22 mouse cellular contexts compared by ENCODE assay signal in the genomic region with DNA sequence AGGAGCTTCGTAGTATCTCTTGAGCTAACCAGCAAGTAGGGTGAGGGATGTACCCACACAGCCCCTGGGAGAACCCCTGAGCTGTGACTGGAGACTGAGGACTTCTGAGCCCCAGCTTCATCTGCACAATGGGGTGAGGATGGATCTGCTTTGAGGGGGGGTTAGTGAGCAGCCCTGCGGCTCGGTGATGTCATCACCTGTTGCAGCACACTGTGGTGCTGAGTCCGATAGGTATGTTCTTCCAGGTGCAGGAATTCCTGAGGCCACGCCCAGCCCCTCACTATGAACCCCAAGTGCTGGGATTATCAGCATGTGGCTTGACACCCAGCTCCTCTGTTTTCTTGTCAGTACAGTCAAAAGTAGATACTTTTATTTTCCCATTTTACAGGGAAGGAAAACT. TPM values are rescaled to one million over a fixed set of nuclear protein-coding genes. Genes with fewer than 3 reads are reported as not detected.
DNase-seq lines count a peak whose midpoint lies in the region; ATAC-seq and TF ChIP-seq lines count a peak whose summit lies in the region.
"Had no signal": no experiment of that assay in that cellular context is flagged by ENCODE, and none has a peak within 500 bp of the region (broad histone marks: within the 10 kb centered on the region; RNA-seq: fewer than 3 reads in every experiment).

No protein-coding gene starts in this region.

- peak overlapping the region; percentile 91 for H3K27ac ChIP-seq in forebrain, embryonic 12.5 days
- no peak overlapping the region for H3K27ac ChIP-seq in forebrain, postnatal 0 days (ENCODE audit: low read depth, low read length)
- peak overlapping the region; percentile 92 for H3K27ac ChIP-seq in hindbrain, embryonic 12.5 days
- no peak overlapping the region for H3K27ac ChIP-seq in hindbrain, embryonic 16.5 days (ENCODE audit: low read depth, low read length)
- H3K27ac ChIP-seq in hindbrain, embryonic 13.5 days: peak overlapping the region; percentile 92
- H3K27ac ChIP-seq in hindbrain, postnatal 0 days: 0 out of 2 replicates have a peak overlapping the region, but pooled peaks have one; percentile 54
- H3K27ac ChIP-seq: embryonic facial prominence, embryonic 12.5 days; heart, adult 2 months; intestine, embryonic 15.5 days; liver, embryonic 12.5 days; stomach, postnatal 0 days had no signal

- no peak for TF ChIP-seq CTCF in forebrain, postnatal 0 days (IDR thresholded peaks at IDR 0.05; ENCODE audit: low read depth)
- TF ChIP-seq CTCF in hindbrain, postnatal 0 days (IDR thresholded peaks at IDR 0.05; ENCODE audit: low read depth): no peak

- no peaks in the 10 kb centered on the region for H3K9me3 ChIP-seq in forebrain, embryonic 12.5 days
- H3K9me3 ChIP-seq in forebrain, postnatal 0 days (ENCODE audit: low read length): no peaks in the 10 kb centered on the region
- no peaks in the 10 kb centered on the region for H3K9me3 ChIP-seq in hindbrain, embryonic 12.5 days (replicated peaks)
- no peaks in the 10 kb centered on the region for H3K9me3 ChIP-seq in hindbrain, embryonic 16.5 days (ENCODE audit: control insufficient read depth, low read length)
- H3K9me3 ChIP-seq in hindbrain, embryonic 13.5 days: no peaks in the 10 kb centered on the region
- H3K9me3 ChIP-seq in hindbrain, postnatal 0 days (ENCODE audit: low read length): no peaks in the 10 kb centered on the region
- H3K9me3 ChIP-seq: embryonic facial prominence, embryonic 12.5 days; heart, embryonic 12.5 days; intestine, embryonic 15.5 days; liver, embryonic 12.5 days had no signal

- no peak for DNase-seq in forebrain, postnatal 0 days
- no peak for DNase-seq in hindbrain, postnatal 0 days (ENCODE audit: low spot score)
- no peak for DNase-seq in embryo, embryonic 11 days
- DNase-seq in adrenal gland, postnatal 36 days: no peak
- DNase-seq: adrenal gland, postnatal 10 days; heart, adult 2 months; kidney, adult 8-10 months; kidney, postnatal 10 days; liver, postnatal 0 days; lung, postnatal 36 days; thymus, adult 18-20 months; thymus, postnatal 25 days had no signal

- no peak for ATAC-seq in forebrain, embryonic 12.5 days (ENCODE audit: low FRiP score)
- no peak for ATAC-seq in forebrain, postnatal 0 days
- ATAC-seq in hindbrain, embryonic 12.5 days (ENCODE audit: low FRiP score): no peak
- no peak for ATAC-seq in hindbrain, embryonic 16.5 days
- ATAC-seq in hindbrain, embryonic 13.5 days (ENCODE audit: low FRiP score): no peak
- ATAC-seq in hindbrain, postnatal 0 days: no peak
- ATAC-seq: intestine, embryonic 15.5 days; liver, embryonic 12.5 days; liver, postnatal 0 days; Patski had no signal

- H3K4me2 ChIP-seq in forebrain, embryonic 12.5 days: no peak overlapping the region
- no peak overlapping the region for H3K4me2 ChIP-seq in forebrain, postnatal 0 days (ENCODE audit: low read depth)
- no peak overlapping the region for H3K4me2 ChIP-seq in hindbrain, embryonic 12.5 days (replicated peaks)
- no peak overlapping the region for H3K4me2 ChIP-seq in hindbrain, embryonic 16.5 days (ENCODE audit: low read length)
- no peak overlapping the region for H3K4me2 ChIP-seq in hindbrain, embryonic 13.5 days
- H3K4me2 ChIP-seq in hindbrain, postnatal 0 days (ENCODE audit: low read depth, low read length): no peak overlapping the region
- H3K4me2 ChIP-seq: embryonic facial prominence, embryonic 12.5 days; heart, embryonic 12.5 days; intestine, embryonic 15.5 days; liver, embryonic 12.5 days had no signal

- 96% methylated on average over 5 of the region's 5 CpGs for WGBS in forebrain, embryonic 12.5 days
- WGBS in forebrain, postnatal 0 days: 95% methylated on average over 5 of the region's 5 CpGs
- WGBS in hindbrain, embryonic 12.5 days: 90% methylated on average over 5 of the region's 5 CpGs
- WGBS in hindbrain, embryonic 16.5 days: 93% methylated on average over 5 of the region's 5 CpGs
- WGBS in hindbrain, embryonic 13.5 days: 88% methylated on average over 5 of the region's 5 CpGs
- WGBS in hindbrain, postnatal 0 days: 93% methylated on average over 5 of the region's 5 CpGs

- H3K36me3 ChIP-seq in forebrain, embryonic 12.5 days (replicated peaks): no peaks in the 10 kb centered on the region
- H3K36me3 ChIP-seq in forebrain, postnatal 0 days (ENCODE audit: insufficient read depth): no peaks in the 10 kb centered on the region
- no peaks in the 10 kb centered on the region for H3K36me3 ChIP-seq in hindbrain, embryonic 12.5 days
- no peaks in the 10 kb centered on the region for H3K36me3 ChIP-seq in hindbrain, embryonic 16.5 days (ENCODE audit: control insufficient read depth, insufficient read depth, low read length)
- H3K36me3 ChIP-seq in hindbrain, embryonic 13.5 days: no peaks in the 10 kb centered on the region
- no peaks in the 10 kb centered on the region for H3K36me3 ChIP-seq in hindbrain, postnatal 0 days (ENCODE audit: insufficient read depth, low read length)
- H3K36me3 ChIP-seq: embryonic facial prominence, embryonic 12.5 days; heart, embryonic 12.5 days; intestine, embryonic 15.5 days; liver, embryonic 12.5 days had no signal

- H3K9ac ChIP-seq in forebrain, embryonic 12.5 days: no peak overlapping the region
- H3K9ac ChIP-seq in forebrain, postnatal 0 days: no peak overlapping the region
- no peak overlapping the region for H3K9ac ChIP-seq in hindbrain, embryonic 12.5 days
- no peak overlapping the region for H3K9ac ChIP-seq in hindbrain, embryonic 16.5 days (ENCODE audit: low read depth, low read length)
- H3K9ac ChIP-seq in hindbrain, embryonic 13.5 days: no peak overlapping the region
- no peak overlapping the region for H3K9ac ChIP-seq in hindbrain, postnatal 0 days (replicated peaks; ENCODE audit: low read length)
- H3K9ac ChIP-seq: embryonic facial prominence, embryonic 12.5 days; heart, embryonic 12.5 days; intestine, embryonic 15.5 days; liver, embryonic 12.5 days; liver, postnatal 0 days had no signal

- peaks cover 71% of the 10 kb centered on the region for H3K4me1 ChIP-seq in forebrain, embryonic 12.5 days
- peaks cover 9% of the 10 kb centered on the region for H3K4me1 ChIP-seq in forebrain, postnatal 0 days (ENCODE audit: insufficient read depth)
- H3K4me1 ChIP-seq in hindbrain, embryonic 12.5 days: peaks cover 65% of the 10 kb centered on the region
- peaks cover 40% of the 10 kb centered on the region for H3K4me1 ChIP-seq in hindbrain, embryonic 16.5 days (ENCODE audit: control insufficient read depth, insufficient read depth, low read depth, low read length)
- H3K4me1 ChIP-seq in hindbrain, embryonic 13.5 days (replicated peaks): peaks cover 91% of the 10 kb centered on the region
- H3K4me1 ChIP-seq in hindbrain, postnatal 0 days (ENCODE audit: insufficient read depth, low read length): peaks cover 28% of the 10 kb centered on the region
- H3K4me1 ChIP-seq: intestine, embryonic 15.5 days had no signal

- H3K4me3 ChIP-seq in forebrain, embryonic 12.5 days (replicated peaks): no peak overlapping the region
- no peak overlapping the region for H3K4me3 ChIP-seq in forebrain, postnatal 0 days (ENCODE audit: low read depth, low read length)
- H3K4me3 ChIP-seq in hindbrain, embryonic 12.5 days: no peak overlapping the region
- no peak overlapping the region for H3K4me3 ChIP-seq in hindbrain, embryonic 16.5 days (ENCODE audit: low read length)
- H3K4me3 ChIP-seq in hindbrain, embryonic 13.5 days: no peak overlapping the region
- H3K4me3 ChIP-seq in hindbrain, postnatal 0 days (ENCODE audit: low read length): no peak overlapping the region
- H3K4me3 ChIP-seq: embryonic facial prominence, embryonic 12.5 days; heart, adult 2 months; heart, embryonic 12.5 days; intestine, embryonic 15.5 days; liver, embryonic 12.5 days had no signal

- 0 out of 2 replicates have a peak, but pooled peaks cover 3% of the 10 kb centered on the region for H3K27me3 ChIP-seq in forebrain, embryonic 12.5 days
- no peaks in the 10 kb centered on the region for H3K27me3 ChIP-seq in forebrain, postnatal 0 days (ENCODE audit: insufficient read depth, low read length)
- H3K27me3 ChIP-seq in hindbrain, embryonic 12.5 days: peaks cover 3% of the 10 kb centered on the region; the same call in 1 of the 2 replicates
- no peaks in the 10 kb centered on the region for H3K27me3 ChIP-seq in hindbrain, embryonic 16.5 days (replicated peaks; ENCODE audit: control insufficient read depth, insufficient read depth, low read length)
- H3K27me3 ChIP-seq in hindbrain, embryonic 13.5 days: no peaks in the 10 kb centered on the region
- no peaks in the 10 kb centered on the region for H3K27me3 ChIP-seq in hindbrain, postnatal 0 days (ENCODE audit: insufficient read depth, low read length)

RNA-seq across cellular contexts. Expression of a gene that starts 50.0 kb away (rescaled TPM):
- 43.3 and 45.0 TPM in 2 replicates for polyA plus RNA-seq in forebrain, embryonic 12.5 days (2016; fragmentation: Nextera tagmentation; extraction: Ambion mirVana)
- 44.3 and 51.4 TPM in 2 replicates for total RNA-seq in forebrain, postnatal 0 days (2014; rRNA removed)
- polyA plus RNA-seq in forebrain, postnatal 0 days (2015; fragmentation: Nextera tagmentation; extraction: Ambion mirVana): 49.7 and 50.4 TPM in 2 replicates
- 48.1 and 50.4 TPM in 2 replicates for polyA plus RNA-seq in hindbrain, embryonic 12.5 days (2016; fragmentation: Nextera tagmentation; extraction: Ambion mirVana)
- 45.7 and 46.0 TPM in 2 replicates for polyA plus RNA-seq in hindbrain, embryonic 16.5 days (2015; fragmentation: Nextera tagmentation; extraction: Ambion mirVana)
- polyA plus RNA-seq in hindbrain, embryonic 13.5 days (2015; fragmentation: Nextera tagmentation; extraction: Ambion mirVana): 44.7 and 46.0 TPM in 2 replicates
- total RNA-seq in hindbrain, postnatal 0 days (2014; rRNA removed): 72.6 and 78.4 TPM in 2 replicates
- polyA plus RNA-seq in hindbrain, postnatal 0 days (2015; fragmentation: Nextera tagmentation; extraction: Ambion mirVana): 51.6 and 52.3 TPM in 2 replicates
- total RNA-seq in adrenal gland, postnatal 36 days (2021): 10 to 100 TPM; 43.7 to 49.9 TPM

RNA-seq across cellular contexts. Expression of a gene that starts 58.3 kb away (rescaled TPM):
- 17.7 and 18.9 TPM in 2 replicates for polyA plus RNA-seq in forebrain, embryonic 12.5 days (2016; fragmentation: Nextera tagmentation; extraction: Ambion mirVana)
- 36.0 and 42.7 TPM in 2 replicates for total RNA-seq in forebrain, postnatal 0 days (2014; rRNA removed)
- polyA plus RNA-seq in forebrain, postnatal 0 days (2015; fragmentation: Nextera tagmentation; extraction: Ambion mirVana): 47.0 and 48.3 TPM in 2 replicates
- polyA plus RNA-seq in hindbrain, embryonic 12.5 days (2016; fragmentation: Nextera tagmentation; extraction: Ambion mirVana): 21.9 and 22.6 TPM in 2 replicates
- polyA plus RNA-seq in hindbrain, embryonic 16.5 days (2015; fragmentation: Nextera tagmentation; extraction: Ambion mirVana): 51.4 and 59.0 TPM in 2 replicates
- polyA plus RNA-seq in hindbrain, embryonic 13.5 days (2015; fragmentation: Nextera tagmentation; extraction: Ambion mirVana): 38.9 and 39.1 TPM in 2 replicates
- total RNA-seq in hindbrain, postnatal 0 days (2014; rRNA removed): 56.5 and 69.3 TPM in 2 replicates
- 52.9 and 53.5 TPM in 2 replicates for polyA plus RNA-seq in hindbrain, postnatal 0 days (2015; fragmentation: Nextera tagmentation; extraction: Ambion mirVana)
- 10 to 100 TPM; 16.7 to 27.4 TPM for total RNA-seq in adrenal gland, postnatal 36 days (2021)

RNA-seq across cellular contexts. Expression of a gene that starts 58.3 kb away (rescaled TPM):
- polyA plus RNA-seq in forebrain, embryonic 12.5 days (2016; fragmentation: Nextera tagmentation; extraction: Ambion mirVana): 43.1 and 46.3 TPM in 2 replicates
- 59.9 and 73.3 TPM in 2 replicates for total RNA-seq in forebrain, postnatal 0 days (2014; rRNA removed)
- 65.9 and 70.4 TPM in 2 replicates for polyA plus RNA-seq in forebrain, postnatal 0 days (2015; fragmentation: Nextera tagmentation; extraction: Ambion mirVana)
- polyA plus RNA-seq in hindbrain, embryonic 12.5 days (2016; fragmentation: Nextera tagmentation; extraction: Ambion mirVana): 47.5 and 50.5 TPM in 2 replicates
- 75.8 and 78.6 TPM in 2 replicates for polyA plus RNA-seq in hindbrain, embryonic 16.5 days (2015; fragmentation: Nextera tagmentation; extraction: Ambion mirVana)
- 68.6 and 71.1 TPM in 2 replicates for polyA plus RNA-seq in hindbrain, embryonic 13.5 days (2015; fragmentation: Nextera tagmentation; extraction: Ambion mirVana)
- total RNA-seq in hindbrain, postnatal 0 days (2014; rRNA removed): 58.6 and 70.5 TPM in 2 replicates
- 53.0 and 54.6 TPM in 2 replicates for polyA plus RNA-seq in hindbrain, postnatal 0 days (2015; fragmentation: Nextera tagmentation; extraction: Ambion mirVana)
- total RNA-seq in adrenal gland, postnatal 36 days (2021): 10 to 100 TPM; 27.9 to 29.2 TPM

Comparison
In these comparisons a context has a peak if more than half of its experiments do, and no peak if none do; other contexts are left out.
1. H3K27ac ChIP-seq: peak in forebrain, embryonic 12.5 days (single experiment), hindbrain, embryonic 12.5 days (single experiment), hindbrain, embryonic 13.5 days (single experiment) and hindbrain, postnatal 0 days (single experiment); none in forebrain, postnatal 0 days (single experiment) and hindbrain, embryonic 16.5 days (single experiment).